Mouse (Mus musculus) neural tube, embryonic 10.5 days (tissue): ENCODE measurements at regions not wholly inside any gene's neighbourhood (a gene's known extent, or its start where the extent isn't known, plus 50 kb on each side); places are given as distances from the start of the nearest gene placed in this dataset.

Experiments used
- DNase-seq: peaks from one replicate; pipeline ENCODE4 v3.0.0-alpha.2; 2017; ENCODE audit warnings: low spot score; ENCODE audit errors: extremely low spot score

GRCm38 (mm10) chr11:6924476-6924875, 87.0 kb upstream of the Gm11983 start:
- DNase-seq: no peak

GRCm38 (mm10) chr11:6923917-6924316, 86.5 kb upstream of the Gm11983 start:
- DNase-seq: no peak

GRCm38 (mm10) chr11:6918546-6918945, 81.1 kb upstream of the Gm11983 start:
- DNase-seq: no peak

GRCm38 (mm10) chr11:6905630-6906029, 68.2 kb upstream of the Gm11983 start:
- no peak for DNase-seq

- DNase-seq: no peak
These were observed 65.5 kb upstream of the Gm11983 start for GRCm38 (mm10) chr11:6902991-6903390.

- DNase-seq: no peak
These were observed 64.8 kb upstream of the Gm11983 start for GRCm38 (mm10) chr11:6902271-6902670.

GRCm38 (mm10) chr11:6900769-6901481, 63.5 kb upstream of the Gm11983 start:
- DNase-seq: no peak

GRCm38 (mm10) chr11:6900357-6900756, 62.9 kb upstream of the Gm11983 start:
- DNase-seq: no peak

GRCm38 (mm10) chr11:6899271-6900005, 62.0 kb upstream of the Gm11983 start:
- DNase-seq: no peak

- DNase-seq: no peak
These were observed 61.1 kb upstream of the Gm11983 start for GRCm38 (mm10) chr11:6898357-6899097.

- no peak for DNase-seq
These were observed 58.3 kb upstream of the Gm11983 start for GRCm38 (mm10) chr11:6895786-6896093.

GRCm38 (mm10) chr11:6894911-6895785, 57.7 kb upstream of the Gm11983 start:
- DNase-seq: no peak

- no peak for DNase-seq
These were observed 56.3 kb upstream of the Gm11983 start for GRCm38 (mm10) chr11:6893734-6894133.

- no peak for DNase-seq
These were observed 55.6 kb upstream of the Gm11983 start for GRCm38 (mm10) chr11:6893063-6893462.

- no peak for DNase-seq
These were observed 53.0 kb upstream of the Gm11983 start for GRCm38 (mm10) chr11:6890450-6890849.

GRCm38 (mm10) chr11:6889660-6890185, 52.3 kb upstream of the Gm11983 start:
- no peak for DNase-seq

- no peak for DNase-seq
These were observed 51.7 kb upstream of the Gm11983 start for GRCm38 (mm10) chr11:6889120-6889519.
